Mouse (Mus musculus) midbrain, embryonic 14.5 days (tissue): ENCODE results near the gene Mtmr12. TPM values are rescaled to one million over a fixed set of nuclear protein-coding genes. Genes with fewer than 3 reads are reported as not detected.

Experiments
- ATAC-seq: fragments of 200-750 bp; cut with Nextera tagmentation; 2 replicates; pipeline ENCODE4 v1.8.0; 2017; ENCODE audit warnings: moderate number of reproducible peaks, moderate library complexity; ENCODE audit not compliant: low FRiP score, low TSS enrichment
- DNase-seq: peaks from one replicate; pipeline ENCODE4 v3.0.0-alpha.2; 2015
- H3K27ac ChIP-seq: fragments of 300-500 bp; sonication (generic); replicated peaks from 2 replicates; pipeline ENCODE4 v1.5.1; 2014; ENCODE audit warnings: mild to moderate bottlenecking, low read depth, low read length, moderate library complexity
- H3K27me3 ChIP-seq: fragments of 300-500 bp; sonication (generic); 2 replicates; pipeline ENCODE4 v1.6.1; 2014; ENCODE audit warnings: low read length, control low read depth, mixed read lengths; ENCODE audit not compliant: control insufficient read depth, insufficient read depth
- H3K36me3 ChIP-seq: fragments of 300-500 bp; sonication (generic); 2 replicates; pipeline ENCODE4 v1.6.1; 2014; ENCODE audit warnings: low read length, control low read depth; ENCODE audit not compliant: control insufficient read depth, insufficient read depth
- H3K4me1 ChIP-seq: fragments of 300-500 bp; sonication (generic); 2 replicates; pipeline ENCODE4 v1.6.1; 2014; ENCODE audit warnings: mild to moderate bottlenecking, antibody characterized with exemption, low read length, control low read depth; ENCODE audit not compliant: control insufficient read depth, insufficient read depth
- H3K4me2 ChIP-seq: fragments of 300-500 bp; sonication (generic); 2 replicates; pipeline ENCODE4 v1.6.1; 2014; ENCODE audit warnings: mild to moderate bottlenecking, low read length, moderate library complexity
- H3K4me3 ChIP-seq: fragments of 300-500 bp; sonication (generic); replicated peaks from 2 replicates; pipeline ENCODE4 v1.5.1; 2014; ENCODE audit warnings: low read depth, low read length
- H3K9ac ChIP-seq: fragments of 300-500 bp; sonication (generic); replicated peaks from 2 replicates; pipeline ENCODE4 v1.6.1; 2014; ENCODE audit warnings: mild to moderate bottlenecking, low read length, moderate library complexity
- H3K9me3 ChIP-seq: fragments of 300-500 bp; sonication (generic); 2 replicates; pipeline ENCODE4 v1.6.1; 2016; ENCODE audit warnings: low read length, control low read depth, mixed read lengths; ENCODE audit not compliant: control insufficient read depth
- WGBS: fragments of 180-500 bp; shearing (Covaris S2); extraction: QIAGEN DNeasy Blood & Tissue Kit; methylation state at CpG from one replicate; pipeline ENCODE4 v1.1.7; 2014; 5-methylcytosine and 5-hydroxymethylcytosine counted together
- polyA plus RNA-seq: library from polyadenylated mRNA; unstranded; fragments of >200 nt; fragmentation: Nextera tagmentation; extraction: Ambion mirVana; gene quantifications from 2 replicates; pipeline ENCODE4 v1.2.1, GENCODE M21; 2014

The Mtmr12 gene
- polyA plus RNA-seq, 1 experiment from 2014 or later = 9.0 TPM

DNA sequence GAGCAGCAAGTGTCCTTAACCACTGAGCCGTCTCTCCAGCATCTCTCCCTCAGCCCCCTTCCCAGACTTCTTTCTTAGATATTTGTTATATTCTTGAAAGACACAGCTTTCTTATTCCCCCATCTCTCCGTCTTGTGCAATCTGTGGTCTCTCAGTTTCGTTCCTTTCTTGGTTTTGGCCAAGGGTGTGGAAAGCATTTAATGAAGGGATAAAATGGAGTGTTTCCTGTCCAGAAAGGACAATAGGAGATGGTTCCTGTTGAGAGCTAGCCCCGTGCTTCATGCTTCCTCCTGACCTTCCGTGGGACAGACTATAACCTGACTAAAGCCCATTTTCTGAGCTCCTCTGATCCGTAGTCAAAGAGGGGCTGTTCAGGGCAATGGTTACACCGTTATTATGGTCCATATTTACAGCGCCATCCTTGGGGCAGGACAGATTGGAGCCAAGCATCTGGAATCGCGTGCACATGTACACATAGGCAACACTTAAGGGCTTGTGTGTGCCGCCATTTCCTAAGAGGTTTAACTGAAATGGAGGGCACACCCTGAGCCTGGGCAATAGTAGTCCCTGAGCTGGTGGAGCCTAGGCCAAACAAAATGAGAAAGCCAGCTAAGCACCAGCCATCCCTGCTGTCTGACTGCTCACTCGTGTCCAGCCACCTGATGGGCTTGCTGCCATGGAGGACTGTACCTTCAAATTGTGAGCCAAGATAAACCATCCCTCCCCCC lies 68.7 kb downstream of the Mtmr12 start:
- Histone ChIP-seq H3K4me2 (no peak overlapping the region), H3K36me3 (peaks cover 36% of the 10 kb centered on the region), H3K9ac (no peak overlapping the region), H3K4me3 (no peak overlapping the region), H3K4me1 (no peaks in the 10 kb centered on the region), H3K27me3 (no peaks in the 10 kb centered on the region), H3K27ac (no peak overlapping the region), H3K9me3 (no peaks in the 10 kb centered on the region)
- ATAC-seq (no peak), DNase-seq (no peak)
- WGBS = 86% methylated on average over 12 of the region's 12 CpGs

DNA sequence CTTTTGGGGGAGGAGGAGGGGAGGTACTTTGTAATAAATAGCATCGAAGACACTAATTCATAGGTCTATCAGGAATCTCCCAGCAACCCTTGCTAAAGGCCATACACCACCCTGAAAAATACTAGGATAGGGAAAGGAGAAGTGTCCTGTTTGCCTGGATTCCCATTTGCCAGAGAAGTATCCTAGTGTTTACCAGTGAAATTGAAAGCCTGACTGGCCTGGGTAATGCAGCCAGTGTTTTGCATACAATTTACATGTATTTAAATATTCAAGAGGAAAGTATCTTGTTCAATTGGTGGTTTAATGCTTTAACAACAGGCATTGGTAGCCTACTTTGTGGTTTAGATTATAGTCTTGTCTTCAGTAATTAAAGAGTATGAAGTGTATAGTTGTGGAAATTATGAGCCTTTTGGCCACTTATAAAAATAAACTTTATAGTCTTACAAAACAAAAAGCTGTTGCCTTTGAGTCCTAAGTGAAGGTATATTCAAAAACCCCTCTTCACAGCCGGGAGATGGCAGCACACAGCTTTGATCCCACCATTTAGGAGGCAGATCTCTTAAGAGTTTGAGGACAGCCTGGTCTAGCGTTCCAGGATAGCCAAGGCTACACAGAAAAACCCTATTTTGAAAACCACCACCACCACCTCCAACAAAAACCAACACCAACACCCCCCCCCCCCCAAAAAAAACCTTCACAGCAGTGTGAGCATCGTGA lies 69.4 kb downstream of the Mtmr12 start:
- no peaks in the 10 kb centered on the region for H3K9me3 ChIP-seq
- no peak overlapping the region for H3K4me2 ChIP-seq
- no peak overlapping the region for H3K27ac ChIP-seq
- H3K27me3 ChIP-seq = no peaks in the 10 kb centered on the region
- 67% methylated on average over 4 of the region's 4 CpGs for WGBS
- H3K36me3 ChIP-seq = peaks cover 29% of the 10 kb centered on the region
- DNase-seq = peak; percentile 16
- no peaks in the 10 kb centered on the region for H3K4me1 ChIP-seq
- no peak overlapping the region for H3K4me3 ChIP-seq
- ATAC-seq = no peak
- H3K9ac ChIP-seq = no peak overlapping the region

DNA sequence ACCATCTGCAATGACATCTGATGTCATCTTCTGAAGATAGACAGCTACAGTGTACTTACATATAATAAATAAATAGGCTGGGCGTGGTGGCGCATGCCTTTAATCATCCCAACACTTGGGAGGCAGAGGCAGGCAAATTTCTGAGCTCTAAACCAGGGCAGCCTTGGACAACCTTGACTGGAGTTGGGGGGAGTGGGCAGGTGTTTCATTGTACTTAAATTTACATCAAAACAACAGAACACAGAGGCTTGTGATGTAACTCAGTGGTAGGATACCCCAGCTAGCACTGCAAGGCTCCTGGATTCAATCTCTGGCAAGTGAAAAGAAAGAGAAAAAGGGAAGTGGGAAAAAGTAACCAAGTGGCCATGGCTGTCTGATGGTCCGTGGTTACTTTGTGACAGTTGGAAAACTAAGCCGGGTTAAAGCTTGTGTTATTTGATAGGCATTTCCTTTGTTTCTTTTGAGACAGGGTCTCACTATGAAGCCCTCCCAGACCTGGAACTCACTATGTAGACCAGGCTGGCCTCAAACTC lies 70.3 kb downstream of the Mtmr12 start:
- ATAC-seq = no peak
- no peak overlapping the region for H3K4me2 ChIP-seq

DNA sequence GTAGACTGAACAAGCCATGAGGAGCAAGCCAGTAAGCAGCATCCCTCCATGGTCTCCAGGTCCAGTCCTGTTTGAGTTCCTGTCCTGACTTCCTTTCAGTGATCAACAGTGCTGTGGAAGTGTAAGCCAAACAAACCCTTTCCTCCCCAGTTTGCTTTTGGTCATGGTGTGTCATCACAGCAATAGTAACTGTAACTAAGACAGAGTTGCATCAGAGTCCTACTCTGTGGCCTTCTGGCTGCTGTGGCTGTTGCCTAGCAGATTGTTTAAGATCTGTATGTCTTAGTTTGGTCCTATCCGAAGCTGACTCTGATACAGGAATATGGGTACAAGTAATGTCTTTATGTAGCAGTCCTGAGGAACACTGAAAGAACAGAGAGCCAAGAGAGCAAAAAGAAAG lies 75.0 kb downstream of the Mtmr12 start:
- Histone ChIP-seq H3K4me1 (no peaks in the 10 kb centered on the region), H3K36me3 (no peaks in the 10 kb centered on the region), H3K4me3 (no peak overlapping the region), H3K9me3 (no peaks in the 10 kb centered on the region), H3K27ac (no peak overlapping the region), H3K9ac (no peak overlapping the region), H3K4me2 (no peak overlapping the region), H3K27me3 (no peaks in the 10 kb centered on the region)
- ATAC-seq (no peak), DNase-seq (no peak)
- 91% methylated on average over 1 of the region's 1 CpGs for WGBS

More for the DNA sequence above, 70.3 kb downstream of the Mtmr12 start:
- Histone ChIP-seq H3K27ac (no peak overlapping the region), H3K36me3 (peaks cover 20% of the 10 kb centered on the region), H3K9me3 (no peaks in the 10 kb centered on the region), H3K4me1 (no peaks in the 10 kb centered on the region), H3K9ac (no peak overlapping the region), H3K27me3 (no peaks in the 10 kb centered on the region), H3K4me3 (no peak overlapping the region)
- WGBS = 76% methylated on average over 4 of the region's 4 CpGs
- DNase-seq = no peak

DNA sequence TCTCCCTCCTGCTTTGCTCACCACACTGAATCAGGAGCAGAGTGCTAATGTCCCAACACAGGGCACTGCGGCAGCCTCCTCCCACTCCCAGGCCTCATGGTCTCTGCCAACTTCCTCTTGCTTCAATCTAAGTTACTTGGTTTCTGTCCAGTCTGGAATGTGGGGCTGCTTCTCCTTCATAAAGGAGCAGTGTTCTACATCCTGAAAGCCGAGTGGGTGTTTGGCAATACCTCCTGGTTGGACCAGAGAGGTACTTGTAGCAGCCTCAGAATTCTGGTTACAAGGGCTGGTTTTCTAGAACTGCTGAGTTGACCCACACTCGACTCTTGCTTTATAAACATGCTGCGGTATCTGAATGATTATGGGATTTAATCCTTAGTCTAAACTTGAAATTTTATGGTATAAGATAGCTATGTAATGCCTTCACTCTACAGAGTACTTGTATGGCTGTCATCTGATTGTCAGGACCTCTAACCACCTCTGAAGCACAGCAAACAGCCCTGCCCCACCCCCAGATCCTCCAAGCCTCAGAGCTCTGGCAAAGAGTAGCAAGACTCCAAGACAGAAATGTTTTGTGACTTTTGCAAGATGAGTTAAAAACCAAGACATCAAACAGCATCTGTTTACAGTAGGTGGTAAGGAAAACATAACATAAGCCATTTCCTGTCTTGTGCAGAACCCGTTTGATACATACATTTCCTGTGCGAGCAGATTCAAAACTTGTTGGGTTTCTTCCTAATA lies 80.1 kb downstream of the Mtmr12 start:
- H3K4me2 ChIP-seq = no peak overlapping the region
- no peak overlapping the region for H3K27ac ChIP-seq
- DNase-seq = no peak
- no peaks in the 10 kb centered on the region for H3K9me3 ChIP-seq
- H3K9ac ChIP-seq = no peak overlapping the region
- H3K27me3 ChIP-seq = no peaks in the 10 kb centered on the region
- no peak for ATAC-seq
- 88% methylated on average over 6 of the region's 6 CpGs for WGBS
- H3K36me3 ChIP-seq = no peaks in the 10 kb centered on the region
- no peak overlapping the region for H3K4me3 ChIP-seq
- H3K4me1 ChIP-seq = no peaks in the 10 kb centered on the region

DNA sequence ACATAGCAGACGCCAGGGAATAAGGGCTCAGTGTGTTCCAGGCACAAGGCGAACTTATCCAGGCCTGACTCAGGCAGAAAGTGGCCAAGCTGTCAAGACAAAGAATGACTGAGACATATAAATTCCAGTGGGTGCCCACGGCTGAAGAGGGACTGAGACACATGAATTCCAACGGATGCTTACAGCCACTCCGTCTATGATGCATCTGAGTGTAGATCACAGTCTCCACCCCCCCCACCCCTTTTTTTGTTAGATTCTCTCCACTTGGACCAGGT lies 80.6 kb downstream of the Mtmr12 start:
- Histone ChIP-seq H3K27ac (no peak overlapping the region), H3K4me1 (no peaks in the 10 kb centered on the region)

DNA sequence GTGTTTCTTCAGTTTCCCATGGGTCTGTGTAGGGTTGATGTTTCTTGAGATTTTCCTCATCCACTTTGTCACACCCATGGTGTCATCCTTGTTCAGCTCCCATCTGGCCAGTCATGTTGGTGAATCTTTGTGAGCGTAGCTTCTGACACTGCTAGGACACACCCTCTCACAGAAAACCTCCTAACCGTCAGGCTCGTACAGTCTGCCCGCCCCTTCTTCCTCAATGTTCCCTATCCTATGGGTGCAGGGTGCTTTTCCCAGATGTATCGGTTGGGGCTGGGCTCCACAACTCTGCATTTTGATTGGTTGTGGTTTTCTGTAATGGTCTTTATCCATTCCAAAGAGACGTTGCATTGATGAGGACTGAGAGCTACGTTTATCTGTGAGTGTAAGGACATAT lies 85.5 kb downstream of the Mtmr12 start:
- no peaks in the 10 kb centered on the region for H3K4me1 ChIP-seq
- 87% methylated on average over 7 of the region's 7 CpGs for WGBS
- H3K27ac ChIP-seq = no peak overlapping the region
- no peak for ATAC-seq
- H3K9ac ChIP-seq = no peak overlapping the region
- H3K4me3 ChIP-seq = no peak overlapping the region
- no peaks in the 10 kb centered on the region for H3K27me3 ChIP-seq
- H3K9me3 ChIP-seq = no peaks in the 10 kb centered on the region
- no peaks in the 10 kb centered on the region for H3K36me3 ChIP-seq
- no peak for DNase-seq
- H3K4me2 ChIP-seq = no peak overlapping the region

More for the DNA sequence above, 80.6 kb downstream of the Mtmr12 start:
- H3K9me3 ChIP-seq = no peaks in the 10 kb centered on the region
- H3K27me3 ChIP-seq = no peaks in the 10 kb centered on the region
- DNase-seq = no peak
- 89% methylated on average over 5 of the region's 5 CpGs for WGBS
- H3K9ac ChIP-seq = no peak overlapping the region
- ATAC-seq = no peak
- H3K4me2 ChIP-seq = no peak overlapping the region
- no peak overlapping the region for H3K4me3 ChIP-seq
- H3K36me3 ChIP-seq = no peaks in the 10 kb centered on the region

DNA sequence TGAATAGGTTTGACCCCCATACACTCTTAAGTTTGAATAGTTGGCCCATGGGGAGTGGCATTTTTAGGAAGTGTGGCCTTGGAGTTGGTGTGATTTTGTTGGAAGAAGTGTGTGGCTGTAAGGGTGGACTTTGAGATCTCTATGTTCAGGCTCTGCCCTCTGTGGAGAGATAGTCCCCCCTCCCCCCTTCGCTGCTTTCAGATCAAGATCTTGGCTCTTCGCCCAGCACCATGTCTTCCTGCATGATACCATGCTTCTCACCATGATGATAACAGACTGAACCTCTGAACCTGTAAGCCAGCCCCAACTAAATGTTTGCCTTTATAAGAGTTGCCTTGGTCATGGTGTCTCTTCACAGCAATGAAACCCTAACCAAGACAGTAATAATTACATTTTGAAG lies 86.9 kb downstream of the Mtmr12 start:
- ATAC-seq = no peak
- 94% methylated on average over 2 of the region's 2 CpGs for WGBS

More for the DNA sequence above, 86.9 kb downstream of the Mtmr12 start:
- H3K4me1 ChIP-seq = no peaks in the 10 kb centered on the region
- no peaks in the 10 kb centered on the region for H3K27me3 ChIP-seq
- no peak for DNase-seq
- H3K4me3 ChIP-seq = no peak overlapping the region
- no peak overlapping the region for H3K27ac ChIP-seq
- no peak overlapping the region for H3K9ac ChIP-seq
- H3K9me3 ChIP-seq = no peaks in the 10 kb centered on the region
- no peaks in the 10 kb centered on the region for H3K36me3 ChIP-seq
- no peak overlapping the region for H3K4me2 ChIP-seq
